Mouse (Mus musculus) urinary bladder, postnatal 36 days (tissue): ENCODE results near the gene Plxna3.
A peak's percentile ranks its signal among the peaks of the same experiment; 100 is the strongest.
"Not testable (repeated sequence)": the region's sequence is repeated elsewhere in the genome, so short reads cannot be mapped to it uniquely, and the experiment has no call there.

Experiments used
- DNase-seq, 2 experiments: peaks; one replicate each; pipeline ENCODE4 v3.0.0; 2022; ENCODE audit warnings: low spot score in 2 of 2, mixed read lengths in 1 of 2

Plxna3 gene

GRCm38 (mm10) chrX:74328725-74329161 is at the start of gene Plxna3:
TSS of gene Plxna3 (plus strand) at chrX:74329066.
- DNase-seq: peak; percentile 62 to 67

GRCm38 (mm10) chrX:74281041-74281731 is 47.7 kb upstream of the Plxna3 start:
- peak in 1 of 2 experiments; percentile 66 for DNase-seq

DNA sequence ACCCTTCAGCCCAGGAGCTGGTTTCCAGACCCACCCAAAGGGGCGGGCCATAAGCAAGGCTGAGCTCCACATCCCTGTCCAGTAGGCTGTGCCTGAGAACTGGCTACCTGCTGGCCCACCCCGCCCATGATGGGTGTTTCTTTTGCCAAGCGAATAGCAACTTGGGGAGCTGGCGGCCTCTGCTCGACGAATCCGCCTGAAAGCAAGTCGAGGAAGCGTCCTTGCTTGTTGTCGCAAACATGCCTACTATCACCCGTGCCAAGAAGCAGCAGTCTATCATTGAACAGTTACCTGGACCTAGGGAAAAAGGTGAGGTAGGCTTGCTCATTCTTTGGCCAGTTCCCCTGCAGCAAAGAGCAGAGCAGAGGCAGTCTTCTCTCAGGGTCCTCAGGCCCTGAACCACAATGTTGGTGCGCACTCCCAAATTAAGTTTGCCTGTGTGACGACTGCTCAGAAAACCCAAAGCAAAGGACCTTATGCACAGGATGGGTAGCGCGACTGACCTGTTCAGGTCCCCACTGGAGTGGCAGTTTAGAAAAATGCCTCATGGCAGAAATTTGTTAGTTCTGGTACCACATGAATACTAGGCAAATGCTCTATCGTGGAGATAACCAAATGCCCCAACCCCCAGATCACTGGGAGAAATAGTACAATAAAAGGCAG is 47.0 kb upstream of the Plxna3 start, which contains the start of the genes Taz and Dnase1l1:
TSS of gene Taz (plus strand) at position 181 of the 663 bp plus-strand sequence.
TSS of gene Dnase1l1 (minus strand) at position 606 of the 663 bp plus-strand sequence.
- peak in 1 of 2 experiments; percentile 89 for DNase-seq

DNA sequence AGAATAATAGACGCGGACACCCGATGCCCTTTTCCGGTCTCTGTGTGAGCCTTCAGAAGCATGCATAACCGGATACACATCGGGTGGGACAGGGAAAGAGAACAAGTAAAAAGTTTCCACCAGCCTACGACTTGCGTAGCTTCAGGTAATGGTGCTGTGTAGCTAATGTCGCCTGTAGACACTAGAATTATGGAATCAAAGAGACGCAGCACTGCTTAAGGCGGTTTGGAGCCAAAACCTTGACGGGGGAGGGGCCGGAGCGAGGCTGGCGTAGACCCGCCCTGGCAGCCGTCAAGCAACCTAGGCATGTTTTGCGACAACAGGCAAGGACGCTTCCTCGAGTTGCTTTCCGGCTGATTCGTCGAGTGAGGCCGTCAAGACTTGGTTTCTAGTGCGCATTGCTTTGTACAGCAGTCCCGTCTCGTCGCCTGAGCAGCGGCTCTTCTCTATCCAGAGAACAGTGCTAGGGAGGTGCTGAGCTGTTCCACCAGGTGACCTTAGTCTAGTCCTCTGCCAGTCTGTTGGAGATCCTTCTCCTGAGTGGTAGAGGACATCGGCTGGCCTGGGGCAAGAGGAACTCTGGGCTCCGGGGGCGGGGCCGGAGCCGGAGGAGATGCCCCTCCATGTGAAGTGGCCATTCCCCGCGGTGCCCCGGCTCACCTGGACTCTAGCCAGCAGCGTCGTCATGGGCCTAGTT is 46.3 kb upstream of the Plxna3 start:
- DNase-seq: peak; percentile 72 to 83

- no peak for DNase-seq
Measured at GRCm38 (mm10) chrX:74283092-74283437, 45.8 kb upstream of the Plxna3 start.

- no peak for DNase-seq
Measured at GRCm38 (mm10) chrX:74293431-74293830, 35.4 kb upstream of the Plxna3 start.

- peak; percentile 92 to 93 for DNase-seq
Measured at GRCm38 (mm10) chrX:74296538-74297448, 32.1 kb upstream of the Plxna3 start, which contains the start of gene Atp6ap1. TSS of gene Atp6ap1 (plus strand) at chrX:74297097.

GRCm38 (mm10) chrX:74298348-74298747 is 30.5 kb upstream of the Plxna3 start:
- no peak for DNase-seq

- DNase-seq: no peak
Measured at GRCm38 (mm10) chrX:74299721-74300120, 29.1 kb upstream of the Plxna3 start.

DNA sequence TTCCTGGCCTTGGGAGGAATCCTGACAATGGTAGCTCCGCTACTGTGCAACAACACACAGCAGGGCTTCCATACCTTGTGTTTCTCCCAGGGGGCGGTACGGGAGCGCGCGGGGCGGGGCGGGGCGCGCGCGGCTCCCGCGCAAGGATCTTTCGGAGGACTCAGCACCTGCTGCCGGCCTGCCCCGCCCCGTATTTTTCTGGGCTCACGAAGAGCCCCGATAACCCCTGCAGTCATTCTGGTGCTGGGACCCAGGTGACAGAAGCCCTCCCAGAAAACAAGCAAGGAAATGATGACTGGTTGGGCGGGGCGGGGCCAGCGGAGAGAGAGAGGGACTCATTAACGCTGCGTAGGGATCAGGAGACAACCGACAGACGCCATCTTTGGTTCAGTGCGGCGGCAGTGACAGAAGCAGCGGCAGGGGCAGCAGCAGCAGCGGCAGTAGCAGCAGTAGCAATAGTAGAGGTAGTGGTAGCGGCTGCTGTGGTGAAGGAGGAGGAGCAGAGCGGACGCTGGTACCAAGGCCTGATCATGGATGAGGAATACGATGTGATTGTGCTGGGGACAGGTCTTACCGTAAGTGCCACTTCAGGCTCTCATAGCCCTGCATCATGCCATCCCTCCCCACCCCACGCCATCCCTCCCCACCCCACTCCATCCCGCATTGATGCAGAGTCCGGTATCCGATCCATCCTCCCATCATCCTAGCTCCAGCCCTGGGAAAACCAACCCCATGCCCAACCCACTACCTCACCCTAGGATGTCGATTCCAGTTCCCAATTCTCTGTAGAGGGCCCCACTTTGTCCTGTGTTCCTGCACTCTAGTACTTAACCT is 23.8 kb upstream of the Plxna3 start, which contains the start of gene Gdi1:
TSS of gene Gdi1 (plus strand) at position 132 of the 834 bp plus-strand sequence.
- DNase-seq: peak; percentile 52 to 62

DNA sequence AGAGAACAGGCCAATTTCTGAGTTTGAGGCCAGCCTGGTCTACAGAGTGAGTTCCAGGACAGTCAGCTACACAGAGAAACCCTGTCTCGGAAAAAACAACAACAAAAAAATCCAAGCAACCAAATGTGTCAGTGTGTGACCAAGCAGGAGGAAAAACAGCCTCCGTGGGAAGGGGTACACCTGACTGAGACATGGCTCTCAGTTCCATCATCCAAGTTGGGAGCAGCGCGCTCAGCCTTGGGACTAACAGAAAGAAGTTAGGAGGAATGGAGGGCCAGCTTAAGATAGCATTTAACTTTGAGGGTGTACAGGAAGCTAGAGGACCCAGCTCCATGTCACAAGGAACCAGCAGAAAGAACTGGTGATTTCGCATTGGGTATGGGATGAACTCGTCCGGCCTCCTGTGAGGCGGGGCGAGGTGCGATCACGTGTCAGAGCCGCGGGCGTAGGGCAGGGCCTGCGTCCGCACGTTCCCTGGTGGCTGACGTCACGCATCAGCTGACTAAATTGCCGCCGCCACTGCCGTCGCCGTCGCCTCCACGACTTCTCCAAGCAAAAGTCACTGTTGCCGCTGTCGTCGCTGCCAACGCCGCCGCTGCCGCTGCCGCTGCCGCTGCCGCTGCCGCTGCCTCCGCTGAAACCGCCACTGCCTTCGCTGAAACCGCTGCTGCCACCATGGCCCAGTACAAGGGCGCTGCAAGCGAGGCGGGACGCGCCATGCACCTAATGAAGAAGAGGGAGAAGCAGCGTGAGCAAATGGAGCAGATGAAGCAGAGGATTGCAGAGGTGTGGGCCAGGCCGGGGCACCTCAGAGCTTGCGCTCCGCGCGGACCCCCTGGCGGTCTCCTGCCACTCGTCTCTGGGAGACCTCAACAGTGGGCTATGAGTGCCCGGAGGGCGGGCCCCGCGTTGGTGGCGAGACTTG is 16.1 kb upstream of the Plxna3 start, which contains the start of gene Fam50a:
TSS of gene Fam50a (plus strand) at position 494 of the 925 bp plus-strand sequence.
- peak; percentile 75 to 87 for DNase-seq

- no peak for DNase-seq
Measured at GRCm38 (mm10) chrX:74329215-74329671, 377 bp downstream of the Plxna3 start.

DNA sequence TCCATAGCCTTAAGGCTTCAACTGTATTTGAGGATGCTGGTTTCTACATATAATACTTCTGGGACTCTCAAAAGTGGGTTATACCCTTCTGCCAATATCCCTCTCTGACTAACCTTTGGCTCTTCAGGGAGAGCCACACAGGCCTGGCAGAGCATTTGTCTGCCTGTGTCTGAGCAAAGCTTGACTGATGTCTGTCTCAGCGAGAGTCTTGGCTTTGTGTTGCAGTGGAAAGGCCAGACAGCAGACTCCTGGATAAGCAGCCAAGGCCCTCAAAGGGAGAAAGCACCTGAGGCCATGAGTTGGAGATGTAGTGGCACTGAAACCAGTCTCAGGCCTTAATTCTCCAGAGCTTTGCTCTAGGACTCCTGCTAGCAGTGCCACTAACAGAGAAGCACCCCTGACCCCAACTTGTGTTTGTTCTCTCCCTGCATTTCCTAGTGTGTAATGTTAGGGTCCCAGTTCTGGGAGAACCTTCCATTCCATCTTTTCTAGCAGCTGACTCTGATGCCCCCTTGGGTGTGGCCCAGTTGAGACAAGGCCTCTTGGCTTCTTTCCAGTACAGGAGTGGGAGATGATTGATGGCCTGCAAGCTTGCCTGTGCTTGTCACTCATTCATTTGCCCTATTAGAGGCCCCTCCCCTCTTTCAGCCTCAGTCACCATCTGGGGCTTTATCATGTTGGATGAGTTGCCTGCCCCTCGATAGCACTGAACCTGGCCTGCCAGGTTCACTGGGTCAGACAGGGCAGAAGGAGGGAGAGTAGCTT is 1.5 kb downstream of the Plxna3 start:
- DNase-seq: no peak

DNA sequence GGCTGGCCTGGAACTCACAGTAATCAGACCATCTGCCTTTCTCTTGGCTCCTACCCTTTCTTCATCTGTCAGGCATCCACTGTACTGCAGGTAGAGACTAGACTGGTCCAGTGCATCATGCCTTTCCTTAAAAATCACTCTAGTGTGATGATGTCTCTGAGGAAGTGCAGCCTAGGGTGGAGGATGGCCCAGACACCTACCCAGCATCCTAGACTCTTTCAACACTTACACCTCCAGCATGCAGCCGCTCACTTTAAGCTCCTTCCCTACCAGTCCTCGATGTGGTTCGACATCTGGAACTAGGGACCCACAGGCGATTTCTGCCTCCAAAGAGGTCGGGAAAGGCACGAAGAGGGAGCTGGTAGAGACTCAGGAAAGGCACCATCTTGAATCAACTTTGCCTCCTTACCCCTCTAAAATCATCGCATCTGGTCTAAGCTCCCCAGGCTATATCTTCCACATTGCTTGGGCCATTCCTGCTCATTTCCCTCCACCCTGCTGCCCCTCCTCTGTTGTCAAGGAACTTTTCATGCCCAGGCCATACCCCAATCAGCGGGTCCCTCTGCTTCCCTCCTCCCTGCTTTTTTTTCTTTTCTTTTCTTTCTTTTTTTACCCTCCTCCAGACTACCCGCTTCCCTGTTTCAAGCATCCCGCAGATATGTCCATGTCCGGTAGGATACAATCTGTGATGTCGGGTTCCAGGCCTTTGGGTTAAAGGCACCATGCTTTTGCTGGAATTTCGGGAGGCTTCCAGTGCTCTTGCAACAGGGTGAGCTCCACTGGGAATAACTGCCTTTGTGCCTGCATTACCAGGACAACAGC is 24.0 kb downstream of the Plxna3 start:
- DNase-seq: no peak

- DNase-seq: peak; percentile 42 to 76
Measured at GRCm38 (mm10) chrX:74353467-74353770, 24.6 kb downstream of the Plxna3 start, which contains the start of gene Lage3. TSS of gene Lage3 (minus strand) at chrX:74353618.

- not testable (repeated sequence) for DNase-seq
Measured at GRCm38 (mm10) chrX:74357069-74357468, 28.2 kb downstream of the Plxna3 start.

DNA sequence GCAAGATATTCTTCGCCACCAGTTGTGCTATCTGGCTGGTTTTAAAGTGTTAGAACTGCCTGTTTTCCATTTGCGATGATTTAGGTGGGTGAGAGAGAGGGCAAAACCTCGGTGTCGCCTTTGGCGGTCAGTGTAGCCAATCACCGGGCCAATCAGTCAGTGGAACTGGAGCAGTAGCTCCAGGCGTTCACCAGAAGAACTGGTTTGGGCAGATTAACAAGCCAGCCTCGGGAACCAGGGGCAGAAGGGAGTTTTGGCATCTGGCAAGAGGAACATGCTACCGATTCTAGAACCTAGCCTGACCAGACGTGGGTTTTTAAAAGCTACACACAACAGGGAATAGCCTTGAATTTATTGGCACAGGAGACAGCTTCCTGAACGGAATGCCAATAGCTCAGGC is 30.3 kb downstream of the Plxna3 start:
- peak in 1 of 2 experiments; percentile 48 for DNase-seq
